Mouse (Mus musculus) A20 (cell line): ENCODE data around the gene Ddx55.

Experiments
- DNase-seq: peaks from one replicate; pipeline ENCODE4 v3.0.0-alpha.2; 2011; ENCODE audit warnings: low read depth, low spot score

Gene Ddx55

DNA sequence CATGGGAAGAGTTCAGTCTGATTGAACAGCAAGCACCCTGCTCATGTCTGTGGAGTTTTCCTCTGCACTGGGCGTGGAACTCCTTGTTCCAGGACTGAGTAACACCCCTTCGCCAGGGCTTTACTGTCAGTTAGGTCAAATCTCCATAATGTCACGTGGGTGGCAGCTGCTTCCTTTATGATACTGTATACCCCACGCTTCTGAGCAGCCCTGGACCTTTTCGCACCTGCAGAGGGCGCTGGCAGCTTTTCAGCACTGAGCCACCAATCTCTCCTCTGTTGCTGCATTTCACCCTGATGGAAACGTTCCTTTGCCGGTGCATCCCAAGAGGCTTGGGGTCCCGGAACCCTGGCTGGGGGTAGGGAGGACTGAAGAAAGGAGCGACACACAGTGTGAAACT, 58.3 kb downstream of the Ddx55 start:
- peak; percentile 50 for DNase-seq

DNA sequence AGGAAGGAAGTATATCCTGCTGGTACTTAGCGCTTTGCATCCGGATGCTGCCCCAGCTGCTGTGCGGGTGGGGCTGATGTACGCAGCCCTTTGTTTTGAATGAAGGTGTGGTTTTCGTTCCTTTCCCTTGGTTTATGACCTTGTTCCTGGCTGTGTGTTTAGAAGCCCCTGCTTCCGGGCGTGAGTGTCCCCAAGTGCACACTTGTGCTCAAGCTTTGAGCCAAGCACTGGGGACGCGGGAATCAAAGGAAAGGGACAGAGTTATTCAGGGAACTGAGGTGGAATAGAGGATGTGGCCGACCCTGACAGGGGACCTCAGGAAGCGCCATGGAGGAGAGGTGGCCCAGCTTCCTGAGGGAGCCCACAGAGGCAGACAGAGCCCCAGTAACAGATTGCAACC, 62.0 kb downstream of the Ddx55 start:
- no peak for DNase-seq

DNA sequence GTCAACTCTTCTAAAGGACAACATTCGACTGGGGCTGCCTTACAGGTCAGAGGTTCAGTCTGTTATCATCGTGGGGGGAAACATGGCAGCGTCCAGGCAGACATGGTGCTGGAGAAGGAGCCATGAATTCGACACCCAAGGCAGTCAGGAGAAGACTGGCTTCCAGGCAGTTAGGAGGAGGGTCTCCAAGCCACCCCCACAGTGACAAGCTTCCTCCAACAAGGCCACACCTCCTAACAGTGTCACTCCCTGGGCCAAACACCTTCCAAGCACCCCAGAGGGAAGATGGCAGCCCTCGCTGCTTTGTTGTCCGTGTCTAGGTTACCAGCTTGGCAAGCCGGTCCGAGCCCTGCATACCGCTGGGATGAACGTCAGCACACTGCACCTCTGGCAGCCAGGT, 66.0 kb downstream of the Ddx55 start:
- DNase-seq, result no peak
